Mouse (Mus musculus): ENCODE data around the gene Zfp292. TPM values are rescaled to one million over a fixed set of nuclear protein-coding genes. Genes with fewer than 3 reads are reported as not detected.

Gene Zfp292
- total and polyA plus RNA-seq, 3 experiments: 9.8 to 19.4 (median 16.8) TPM

DNA sequence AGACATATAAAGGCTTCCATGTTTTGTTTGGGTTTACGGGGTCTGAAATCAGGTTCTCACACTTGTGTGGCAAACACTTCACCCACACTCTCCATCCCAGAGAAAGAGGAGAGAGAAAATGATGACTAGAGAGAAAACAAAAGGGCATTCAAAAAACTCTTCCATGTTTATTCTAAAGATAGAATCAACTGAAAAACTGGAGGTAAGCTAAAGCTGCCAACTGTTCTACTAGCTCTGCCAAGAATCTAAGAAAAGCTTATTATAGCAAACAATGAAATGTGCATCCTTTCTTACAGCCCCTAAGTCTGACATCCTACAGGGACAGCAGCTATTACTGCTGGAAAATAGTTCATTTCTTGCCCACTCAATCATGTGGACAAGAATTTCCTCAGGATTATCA, 58.9 kb downstream of the Zfp292 start:
- Histone ChIP-seq H3K27me3 (ENCODE audit: control insufficient read depth in 1 of 2, insufficient read depth in 2 of 2, low read length in 2 of 2) (no peaks in the 10 kb centered on the region), H3K4me3 (ENCODE audit: control insufficient read depth in 1 of 2, insufficient read depth in 1 of 2, low read depth in 2 of 2, low read length in 2 of 2) (no peak overlapping the region), H3K9ac (ENCODE audit: control insufficient read depth, low read depth, low read length, poor library complexity, severe bottlenecking) (no peak overlapping the region), H3K36me3 (ENCODE audit: control insufficient read depth in 1 of 2, insufficient read depth in 2 of 2, low read length in 2 of 2) (peaks cover 0 to 5% of the 10 kb centered on the region in 2 experiments; a peak in 2 of 4 replicates), H3K4me1 (ENCODE audit: control insufficient read depth in 1 of 2, insufficient read depth in 2 of 2, low read length in 2 of 2) (no peaks in the 10 kb centered on the region), H3K27ac (ENCODE audit: control insufficient read depth, low read depth, low read length) (no peak overlapping the region), H3K79me2 (ENCODE audit: control insufficient read depth, insufficient read depth, low read length, poor library complexity) (no peaks in the 10 kb centered on the region), H3K9me3 (replicated peaks; ENCODE audit: insufficient read depth, low read length) (no peaks in the 10 kb centered on the region)
- TF ChIP-seq ELF1 (IDR thresholded peaks at IDR 0.05; ENCODE audit: low read depth, low read length) (no peak), MXI1 (IDR thresholded peaks at IDR 0.05; ENCODE audit: low read depth, low read length) (no peak), MAFK (IDR thresholded peaks at IDR 0.05; ENCODE audit: borderline replicate concordance, low read depth, low read length) (no peak), EP300 (IDR thresholded peaks at IDR 0.05; ENCODE audit: low read depth in 1 of 2, low read length in 2 of 2) (no peak)
- no peak for DNase-seq (ENCODE audit: low read depth, low spot score)

- H3K9ac ChIP-seq (ENCODE audit: control insufficient read depth, low read depth, low read length, poor library complexity, severe bottlenecking): no peak overlapping the region
- no peaks in the 10 kb centered on the region for H3K9me3 ChIP-seq (replicated peaks; ENCODE audit: insufficient read depth, low read length)
- H3K4me1 ChIP-seq (ENCODE audit: control insufficient read depth in 1 of 2, insufficient read depth in 2 of 2, low read length in 2 of 2): no peaks in the 10 kb centered on the region
- H3K4me3 ChIP-seq (ENCODE audit: control insufficient read depth in 1 of 2, insufficient read depth in 1 of 2, low read depth in 2 of 2, low read length in 2 of 2): no peak overlapping the region
- no peak overlapping the region for H3K27ac ChIP-seq (ENCODE audit: control insufficient read depth, low read depth, low read length)
- no peak for DNase-seq (ENCODE audit: low read depth, low spot score)
- H3K36me3 ChIP-seq (ENCODE audit: control insufficient read depth in 1 of 2, insufficient read depth in 2 of 2, low read length in 2 of 2): peaks cover 0 to 23% of the 10 kb centered on the region in 2 experiments; a peak in 2 of 4 replicates
- no peaks in the 10 kb centered on the region for H3K79me2 ChIP-seq (ENCODE audit: control insufficient read depth, insufficient read depth, low read length, poor library complexity)
- TF ChIP-seq ZC3H11A (IDR thresholded peaks at IDR 0.05; ENCODE audit: low read depth, low read length): no peak
- no peak for TF ChIP-seq POLR2AphosphoS2 (IDR thresholded peaks at IDR 0.05; ENCODE audit: low read length)
- TF ChIP-seq HCFC1 (IDR thresholded peaks at IDR 0.05; ENCODE audit: low read depth, low read length): no peak
- no peak for TF ChIP-seq USF1 (IDR thresholded peaks at IDR 0.05; ENCODE audit: low read depth, low read length)
- TF ChIP-seq ZMIZ1 (IDR thresholded peaks at IDR 0.05; ENCODE audit: low read depth, low read length): no peak
- TF ChIP-seq ZKSCAN1 (IDR thresholded peaks at IDR 0.05; ENCODE audit: low read depth, low read length): no peak
- TF ChIP-seq TBP (IDR thresholded peaks at IDR 0.05; ENCODE audit: low read depth, low read length): no peak
- TF ChIP-seq BHLHE40 (IDR thresholded peaks at IDR 0.05; ENCODE audit: borderline replicate concordance, low read depth, low read length): no peak
- H3K27me3 ChIP-seq (ENCODE audit: control insufficient read depth in 1 of 2, insufficient read depth in 2 of 2, low read length in 2 of 2): no peaks in the 10 kb centered on the region
Measured at GRCm38 (mm10) chr4:34819904-34820303, 62.9 kb downstream of the Zfp292 start.

- TF ChIP-seq HCFC1 (IDR thresholded peaks at IDR 0.05; ENCODE audit: low read depth, low read length) (no peak), NRF1 (IDR thresholded peaks at IDR 0.05; ENCODE audit: insufficient read depth, low read depth, low read length, poor library complexity, severe bottlenecking) (no peak), NELFE (IDR thresholded peaks at IDR 0.05; ENCODE audit: low read depth, low read length) (no peak), MYC (IDR thresholded peaks at IDR 0.05; ENCODE audit: low read depth, low read length) (no peak), USF2 (IDR thresholded peaks at IDR 0.05; ENCODE audit: borderline replicate concordance in 1 of 2, insufficient read depth in 1 of 2, low read depth in 1 of 2, low read length in 2 of 2) (no peak), GABPA (IDR thresholded peaks at IDR 0.05; ENCODE audit: low read depth, low read length) (no peak), ELF1 (IDR thresholded peaks at IDR 0.05; ENCODE audit: low read depth, low read length) (no peak), GATA1 (IDR thresholded peaks at IDR 0.05; ENCODE audit: low read depth, low read length) (no peak), CTCF (IDR thresholded peaks at IDR 0.05 in 2 of 3, conservative IDR thresholded peaks at IDR 0.05 in 1 of 3; ENCODE audit: control insufficient read depth in 1 of 3, insufficient read depth in 1 of 3, low read depth in 2 of 3, low read length in 3 of 3, poor library complexity in 1 of 3, severe bottlenecking in 1 of 3) (no peak), TBP (IDR thresholded peaks at IDR 0.05; ENCODE audit: low read depth, low read length) (no peak), ETS1 (IDR thresholded peaks at IDR 0.05; ENCODE audit: low read depth, low read length) (no peak), JUND (IDR thresholded peaks at IDR 0.05; ENCODE audit: low read depth, low read length) (no peak), RCOR1 (IDR thresholded peaks at IDR 0.05; ENCODE audit: low read depth, low read length) (no peak), USF1 (IDR thresholded peaks at IDR 0.05; ENCODE audit: low read depth, low read length) (no peak)
- Histone ChIP-seq H3K79me2 (ENCODE audit: control insufficient read depth, insufficient read depth, low read length, poor library complexity) (no peaks in the 10 kb centered on the region), H3K36me3 (ENCODE audit: control insufficient read depth in 1 of 2, insufficient read depth in 2 of 2, low read length in 2 of 2) (peaks cover 0 to 3% of the 10 kb centered on the region in 2 experiments; a peak in 2 of 4 replicates), H3K27ac (ENCODE audit: control insufficient read depth, low read depth, low read length) (no peak overlapping the region), H3K9ac (ENCODE audit: control insufficient read depth, low read depth, low read length, poor library complexity, severe bottlenecking) (no peak overlapping the region), H3K4me1 (ENCODE audit: control insufficient read depth in 1 of 2, insufficient read depth in 2 of 2, low read length in 2 of 2) (no peaks in the 10 kb centered on the region), H3K27me3 (ENCODE audit: control insufficient read depth in 1 of 2, insufficient read depth in 2 of 2, low read length in 2 of 2) (no peaks in the 10 kb centered on the region), H3K9me3 (replicated peaks; ENCODE audit: insufficient read depth, low read length) (no peaks in the 10 kb centered on the region), H3K4me3 (ENCODE audit: control insufficient read depth in 1 of 2, insufficient read depth in 1 of 2, low read depth in 2 of 2, low read length in 2 of 2) (no peak overlapping the region)
- DNase-seq (ENCODE audit: low read depth, low spot score): no peak
Measured at GRCm38 (mm10) chr4:34801166-34802034, 81.4 kb downstream of the Zfp292 start.
